In genomic region chr16:60152439-60152838, GRCm38 (mm10) we compare ENCODE assay signal across 27 mouse cellular contexts.
"Had no signal": no experiment of that assay in that cellular context is flagged by ENCODE, and none has a peak within 500 bp of the region (broad histone marks: within the 10 kb centered on the region; RNA-seq: fewer than 3 reads in every experiment).

No protein-coding gene starts in this region.

- ATAC-seq: hindbrain, postnatal 0 days; intestine, embryonic 16.5 days; liver, embryonic 12.5 days had no signal

- H3K9ac ChIP-seq: heart, embryonic 13.5 days; heart, embryonic 15.5 days; hindbrain, embryonic 13.5 days; hindbrain, embryonic 15.5 days; kidney, embryonic 15.5 days; limb, embryonic 13.5 days; limb, embryonic 15.5 days; liver, embryonic 12.5 days; liver, embryonic 14.5 days had no signal

- H3K9me3 ChIP-seq: heart, embryonic 13.5 days; heart, embryonic 15.5 days; hindbrain, embryonic 13.5 days; hindbrain, embryonic 15.5 days; kidney, embryonic 15.5 days; limb, embryonic 13.5 days; limb, embryonic 15.5 days; liver, embryonic 12.5 days had no signal

- H3K4me2 ChIP-seq: heart, embryonic 11.5 days; heart, embryonic 13.5 days; heart, embryonic 15.5 days; hindbrain, embryonic 13.5 days; hindbrain, embryonic 15.5 days; kidney, embryonic 15.5 days; limb, embryonic 13.5 days; limb, embryonic 15.5 days; liver, embryonic 12.5 days had no signal

- H3K27ac ChIP-seq: heart, adult 2 months; heart, embryonic 13.5 days; heart, embryonic 15.5 days; hindbrain, embryonic 13.5 days; hindbrain, embryonic 15.5 days; hindbrain, postnatal 0 days; kidney, embryonic 15.5 days; kidney, postnatal 0 days; limb, embryonic 13.5 days; limb, embryonic 15.5 days; liver, embryonic 12.5 days; liver, embryonic 14.5 days had no signal

- DNase-seq: gastrocnemius, postnatal 14 days; gastrocnemius, postnatal 36 days; heart, adult 11 months; heart, adult 2 months; heart, postnatal 14 days; heart, postnatal 36 days; kidney, adult 11 months; kidney, adult 2 months; kidney, adult 9 months; kidney, postnatal 14 days; kidney, postnatal 4 days; layer of hippocampus, adult 9-11 months; layer of hippocampus, postnatal 36 days; left cerebral cortex, postnatal 4 days had no signal

- H3K36me3 ChIP-seq: heart, embryonic 13.5 days; heart, embryonic 15.5 days; hindbrain, embryonic 13.5 days; hindbrain, embryonic 15.5 days; kidney, embryonic 15.5 days; limb, embryonic 13.5 days; limb, embryonic 15.5 days; liver, embryonic 12.5 days had no signal

- H3K27me3 ChIP-seq: heart, embryonic 13.5 days; heart, embryonic 15.5 days; hindbrain, embryonic 13.5 days; hindbrain, embryonic 15.5 days; kidney, embryonic 15.5 days; limb, embryonic 13.5 days; limb, embryonic 15.5 days; liver, embryonic 12.5 days had no signal

- H3K4me3 ChIP-seq: heart, adult 2 months; heart, embryonic 13.5 days; heart, embryonic 15.5 days; hindbrain, embryonic 13.5 days; hindbrain, embryonic 15.5 days; kidney, embryonic 15.5 days; limb, embryonic 13.5 days; limb, embryonic 15.5 days; liver, embryonic 12.5 days had no signal

- H3K4me1 ChIP-seq: heart, embryonic 13.5 days; heart, embryonic 15.5 days; hindbrain, embryonic 13.5 days; hindbrain, embryonic 15.5 days; kidney, embryonic 15.5 days; limb, embryonic 13.5 days; limb, embryonic 15.5 days; liver, embryonic 12.5 days had no signal
